Mouse (Mus musculus): Measurements from ENCODE around the gene Neurl1a. TPM values are rescaled to one million over a fixed set of nuclear protein-coding genes. Genes with fewer than 3 reads are reported as not detected.

Gene Neurl1a
- polyA plus RNA-seq, 1 experiment from 2014 or later: 5.5 TPM

DNA sequence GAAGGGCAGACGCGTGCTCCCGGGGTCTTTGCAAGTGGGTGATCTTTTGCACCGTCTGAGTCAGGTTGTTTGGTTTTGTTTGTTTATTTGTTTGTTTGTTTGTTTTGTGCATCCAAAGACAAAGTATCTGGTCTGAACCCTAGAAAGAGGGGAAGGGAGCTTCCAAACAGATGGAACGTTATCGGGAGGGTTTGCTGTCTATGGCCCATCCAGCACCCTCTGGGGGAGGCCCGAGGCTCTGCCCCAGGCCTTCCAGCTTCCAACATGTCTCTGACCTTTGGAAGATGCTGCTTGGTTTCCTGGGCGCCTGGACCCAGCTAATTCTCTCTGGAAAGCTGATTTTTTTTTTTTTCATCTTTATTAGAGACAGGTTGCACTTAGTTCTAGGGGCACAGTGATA is 1.4 kb downstream of the Neurl1a start:
- Histone ChIP-seq H3K27me3 (ENCODE audit: insufficient read depth, low read length) (peaks cover 23% of the 10 kb centered on the region), H3K4me3 (ENCODE audit: low read length) (peak overlapping the region; percentile 70; the same call in 1 of the 2 replicates), H3K4me2 (replicated peaks; ENCODE audit: low read depth, low read length) (peak overlapping the region; percentile 100; the same call in 1 of the 2 replicates), H3K27ac (ENCODE audit: low read length) (no peak overlapping the region), H3K4me1 (ENCODE audit: insufficient read depth, low read length) (peaks cover 11% of the 10 kb centered on the region; the same call in 1 of the 2 replicates), H3K9ac (replicated peaks; ENCODE audit: low read length) (no peak overlapping the region), H3K9me3 (ENCODE audit: low read length) (peaks cover 4% of the 10 kb centered on the region; the same call in 1 of the 2 replicates), H3K36me3 (ENCODE audit: insufficient read depth, low read length) (no peaks in the 10 kb centered on the region)
- 18% methylated on average over 8 of the region's 8 CpGs for WGBS
- ATAC-seq (ENCODE audit: low FRiP score, low TSS enrichment): no peak

DNA sequence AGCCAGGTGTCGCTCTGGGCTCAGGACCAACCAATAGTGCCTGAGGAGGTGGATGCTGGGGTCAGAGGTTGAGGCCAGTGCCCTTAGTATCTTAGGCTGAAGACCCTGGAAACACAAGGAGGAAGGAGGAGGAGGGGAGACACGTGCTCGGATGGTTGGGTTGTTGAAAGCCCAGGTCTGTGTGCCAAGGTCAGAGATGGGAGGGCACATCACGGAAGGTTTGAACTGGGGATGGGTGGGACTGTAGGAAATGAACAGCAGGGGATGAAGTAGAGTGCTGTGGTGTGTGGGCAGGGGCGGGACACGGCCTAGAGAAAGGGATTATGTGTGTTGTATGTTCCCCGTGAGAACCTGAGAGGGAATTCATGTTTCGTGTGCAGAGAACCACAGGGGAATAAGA is 5.6 kb downstream of the Neurl1a start:
- Histone ChIP-seq H3K9me3 (ENCODE audit: low read length) (peaks cover 4% of the 10 kb centered on the region; the same call in 1 of the 2 replicates), H3K4me1 (ENCODE audit: insufficient read depth, low read length) (peaks cover 13% of the 10 kb centered on the region; the same call in 1 of the 2 replicates), H3K9ac (replicated peaks; ENCODE audit: low read length) (no peak overlapping the region), H3K27ac (ENCODE audit: low read length) (no peak overlapping the region), H3K36me3 (ENCODE audit: insufficient read depth, low read length) (no peaks in the 10 kb centered on the region), H3K27me3 (ENCODE audit: insufficient read depth, low read length) (peaks cover 18% of the 10 kb centered on the region), H3K4me3 (ENCODE audit: low read length) (no peak overlapping the region), H3K4me2 (replicated peaks; ENCODE audit: low read depth, low read length) (no peak overlapping the region)
- no peak for ATAC-seq (ENCODE audit: low FRiP score, low TSS enrichment)
- WGBS: 61% methylated on average over 8 of the region's 8 CpGs

DNA sequence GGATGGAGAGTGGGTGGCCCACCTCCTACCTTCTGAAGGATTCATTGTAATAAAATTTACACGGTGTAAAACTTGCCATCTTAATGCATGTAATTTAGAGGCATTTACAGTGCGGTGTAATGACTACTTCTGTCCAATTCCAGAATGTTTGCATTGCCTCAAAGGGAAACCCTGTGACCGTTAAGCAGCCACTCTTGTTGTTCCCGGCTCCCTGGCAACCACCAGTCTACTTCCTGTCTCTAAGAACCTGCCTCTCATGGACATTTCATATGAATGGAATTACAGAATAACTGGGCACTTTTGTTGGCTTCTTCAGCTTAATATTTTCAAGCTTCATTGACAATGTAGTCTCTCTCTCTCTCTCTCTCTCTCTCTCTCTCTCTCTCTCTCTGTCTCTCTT is 6.1 kb downstream of the Neurl1a start:
- ATAC-seq (ENCODE audit: low FRiP score, low TSS enrichment): no peak
- WGBS: 46% methylated on average over 4 of the region's 4 CpGs

DNA sequence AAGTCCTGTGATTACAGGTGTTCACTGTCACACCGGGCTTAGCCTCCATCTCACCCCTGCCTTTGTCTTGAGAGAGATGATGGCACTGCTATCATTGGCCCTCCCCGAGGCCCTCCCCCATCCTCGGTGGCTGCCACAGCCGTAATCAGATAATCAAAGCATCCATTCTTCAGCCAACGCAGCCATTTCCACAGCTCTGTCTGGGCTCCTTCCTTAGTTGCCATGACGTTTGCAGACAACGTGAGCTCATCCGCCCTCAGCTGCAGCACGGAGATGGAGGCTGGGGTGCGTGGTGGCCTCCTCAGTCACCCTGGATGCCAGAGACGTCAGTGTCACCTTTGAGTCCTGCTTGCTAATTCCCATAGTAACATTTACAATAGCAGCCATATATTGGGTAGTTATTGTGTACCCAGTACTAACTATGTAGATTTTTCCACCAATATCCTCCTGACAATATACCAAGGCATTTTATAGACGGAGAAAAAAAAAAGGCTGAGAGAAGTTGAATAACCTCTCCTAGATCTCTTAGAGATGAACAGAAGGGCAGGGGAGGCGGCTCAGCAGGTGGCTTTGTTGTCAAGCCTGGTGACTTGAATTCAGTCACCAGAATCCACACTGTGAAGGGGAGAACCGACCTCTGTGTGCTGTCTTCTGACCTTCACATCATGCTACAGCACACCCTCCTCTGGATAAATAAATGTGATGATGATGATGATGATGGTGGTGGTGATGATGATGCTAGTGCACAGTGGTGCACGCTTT is 8.1 kb downstream of the Neurl1a start:
- Histone ChIP-seq H3K27ac (ENCODE audit: low read length) (no peak overlapping the region), H3K27me3 (ENCODE audit: insufficient read depth, low read length) (no peaks in the 10 kb centered on the region), H3K4me1 (ENCODE audit: insufficient read depth, low read length) (0 out of 2 replicates have a peak, but pooled peaks cover 4% of the 10 kb centered on the region), H3K9me3 (ENCODE audit: low read length) (peaks cover 4% of the 10 kb centered on the region; the same call in 1 of the 2 replicates), H3K36me3 (ENCODE audit: insufficient read depth, low read length) (no peaks in the 10 kb centered on the region), H3K4me2 (replicated peaks; ENCODE audit: low read depth, low read length) (no peak overlapping the region), H3K4me3 (ENCODE audit: low read length) (no peak overlapping the region), H3K9ac (replicated peaks; ENCODE audit: low read length) (no peak overlapping the region)
- 56% methylated on average over 15 of the region's 15 CpGs for WGBS
- no peak for ATAC-seq (ENCODE audit: low FRiP score, low TSS enrichment)

More for the DNA sequence above, 6.1 kb downstream of the Neurl1a start:
- Histone ChIP-seq H3K27me3 (ENCODE audit: insufficient read depth, low read length) (peaks cover 13% of the 10 kb centered on the region), H3K9ac (replicated peaks; ENCODE audit: low read length) (no peak overlapping the region), H3K36me3 (ENCODE audit: insufficient read depth, low read length) (no peaks in the 10 kb centered on the region), H3K4me1 (ENCODE audit: insufficient read depth, low read length) (peaks cover 8% of the 10 kb centered on the region; the same call in 1 of the 2 replicates), H3K4me2 (replicated peaks; ENCODE audit: low read depth, low read length) (no peak overlapping the region), H3K4me3 (ENCODE audit: low read length) (no peak overlapping the region), H3K9me3 (ENCODE audit: low read length) (peaks cover 4% of the 10 kb centered on the region; the same call in 1 of the 2 replicates), H3K27ac (ENCODE audit: low read length) (no peak overlapping the region)

DNA sequence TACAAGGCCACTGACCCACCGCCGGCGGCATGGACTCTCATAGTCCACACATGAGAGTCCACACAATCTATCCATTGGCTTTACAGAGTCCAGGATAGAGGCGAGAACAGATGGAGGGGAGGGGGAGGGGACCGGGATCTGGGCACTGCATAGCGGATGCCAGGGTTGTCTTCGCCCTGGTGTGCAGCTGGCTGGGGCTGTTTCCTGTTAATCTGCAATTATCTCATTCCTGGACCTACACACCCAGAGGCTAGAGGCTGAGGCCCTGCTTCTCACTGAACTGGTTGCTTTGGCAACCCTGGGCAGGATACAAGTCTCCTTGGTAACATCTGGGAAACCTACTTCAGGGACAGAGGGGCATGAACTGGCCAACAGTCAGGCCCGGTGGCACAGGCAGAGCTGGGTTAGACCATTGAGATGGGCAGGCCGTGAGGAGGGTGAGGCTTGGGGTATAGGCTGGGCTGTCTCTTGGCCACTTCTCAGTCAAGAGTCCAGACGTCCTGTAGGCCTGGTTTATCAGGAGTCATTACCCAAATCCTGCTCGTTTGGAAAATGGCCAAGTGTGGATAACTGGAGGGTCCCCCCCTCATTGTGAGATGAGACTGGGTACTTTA is 10.0 kb downstream of the Neurl1a start:
- 77% methylated on average over 11 of the region's 11 CpGs for WGBS
- Histone ChIP-seq H3K36me3 (ENCODE audit: insufficient read depth, low read length) (no peaks in the 10 kb centered on the region), H3K4me3 (ENCODE audit: low read length) (no peak overlapping the region), H3K27ac (ENCODE audit: low read length) (no peak overlapping the region), H3K9ac (replicated peaks; ENCODE audit: low read length) (no peak overlapping the region), H3K27me3 (ENCODE audit: insufficient read depth, low read length) (no peaks in the 10 kb centered on the region), H3K4me1 (ENCODE audit: insufficient read depth, low read length) (0 out of 2 replicates have a peak, but pooled peaks cover 4% of the 10 kb centered on the region), H3K4me2 (replicated peaks; ENCODE audit: low read depth, low read length) (no peak overlapping the region), H3K9me3 (ENCODE audit: low read length) (no peaks in the 10 kb centered on the region)
- ATAC-seq (ENCODE audit: low FRiP score, low TSS enrichment): peak; percentile 19; the same call in 1 of the 2 replicates

DNA sequence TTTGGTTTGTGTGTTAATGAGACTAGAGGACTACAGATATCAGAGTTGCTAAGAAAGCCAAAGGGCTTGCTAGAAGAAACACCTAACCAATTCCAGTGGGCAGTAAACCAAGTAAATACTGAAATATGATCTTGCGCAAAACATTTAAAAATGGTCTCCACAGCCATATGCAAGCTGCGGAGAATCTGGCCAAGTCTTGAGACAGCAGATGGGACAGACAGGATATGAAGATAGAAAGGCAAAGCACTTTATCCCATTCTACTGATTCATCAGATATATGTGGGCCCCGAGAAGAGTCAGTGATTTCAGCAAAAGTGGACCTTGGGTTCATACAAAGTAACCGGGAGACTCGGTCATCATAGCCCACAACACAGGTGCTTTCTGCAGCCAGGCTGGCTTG is 13.5 kb downstream of the Neurl1a start:
- H3K9ac ChIP-seq (replicated peaks; ENCODE audit: low read length): no peak overlapping the region
- ATAC-seq (ENCODE audit: low FRiP score, low TSS enrichment): no peak
- WGBS: 97% methylated on average over 5 of the region's 5 CpGs
- H3K36me3 ChIP-seq (ENCODE audit: insufficient read depth, low read length): no peaks in the 10 kb centered on the region
- 0 out of 2 replicates have a peak, but pooled peaks cover 4% of the 10 kb centered on the region for H3K4me1 ChIP-seq (ENCODE audit: insufficient read depth, low read length)
- no peak overlapping the region for H3K4me2 ChIP-seq (replicated peaks; ENCODE audit: low read depth, low read length)
- no peaks in the 10 kb centered on the region for H3K9me3 ChIP-seq (ENCODE audit: low read length)
- H3K27me3 ChIP-seq (ENCODE audit: insufficient read depth, low read length): no peaks in the 10 kb centered on the region
- H3K27ac ChIP-seq (ENCODE audit: low read length): no peak overlapping the region
- H3K4me3 ChIP-seq (ENCODE audit: low read length): no peak overlapping the region

DNA sequence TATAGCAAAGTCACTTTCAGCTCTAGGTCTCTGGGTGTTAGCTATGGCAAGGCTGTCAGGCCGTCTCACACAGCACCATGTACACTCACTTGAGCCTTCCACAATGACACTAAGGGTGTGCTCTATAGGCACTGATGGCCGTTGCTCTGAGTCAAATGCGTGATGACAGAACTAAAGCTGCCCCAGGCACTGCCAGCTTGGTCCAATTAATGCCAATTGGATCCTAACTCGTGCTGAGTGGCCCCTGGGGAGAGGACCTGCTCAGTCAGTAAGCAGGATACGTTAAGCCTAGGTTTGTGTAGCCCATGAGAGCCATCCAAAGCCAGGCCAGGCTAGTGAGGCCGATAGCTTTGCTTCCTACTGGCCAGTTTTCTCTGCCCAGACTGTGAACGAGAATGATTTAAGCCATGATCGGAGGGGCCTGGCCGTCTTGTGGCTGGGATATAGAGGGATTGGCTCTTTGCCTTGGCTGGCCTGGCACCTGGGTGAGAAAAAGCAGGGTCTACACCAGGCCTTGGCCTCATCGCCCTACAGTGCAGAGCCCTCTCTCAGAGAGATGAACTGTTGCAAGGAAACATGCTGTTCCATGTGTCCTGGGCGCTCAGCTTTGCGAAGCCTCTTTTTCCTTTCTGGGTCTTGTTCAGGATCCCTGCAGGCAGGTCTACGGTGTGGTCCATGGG is 20.2 kb downstream of the Neurl1a start:
- Histone ChIP-seq H3K4me3 (ENCODE audit: low read length) (no peak overlapping the region), H3K4me1 (ENCODE audit: insufficient read depth, low read length) (peaks cover 8% of the 10 kb centered on the region), H3K4me2 (replicated peaks; ENCODE audit: low read depth, low read length) (no peak overlapping the region), H3K9ac (replicated peaks; ENCODE audit: low read length) (no peak overlapping the region), H3K36me3 (ENCODE audit: insufficient read depth, low read length) (no peaks in the 10 kb centered on the region), H3K27ac (ENCODE audit: low read length) (no peak overlapping the region), H3K27me3 (ENCODE audit: insufficient read depth, low read length) (no peaks in the 10 kb centered on the region), H3K9me3 (ENCODE audit: low read length) (no peaks in the 10 kb centered on the region)
- WGBS: 87% methylated on average over 13 of the region's 13 CpGs
- no peak for ATAC-seq (ENCODE audit: low FRiP score, low TSS enrichment)

DNA sequence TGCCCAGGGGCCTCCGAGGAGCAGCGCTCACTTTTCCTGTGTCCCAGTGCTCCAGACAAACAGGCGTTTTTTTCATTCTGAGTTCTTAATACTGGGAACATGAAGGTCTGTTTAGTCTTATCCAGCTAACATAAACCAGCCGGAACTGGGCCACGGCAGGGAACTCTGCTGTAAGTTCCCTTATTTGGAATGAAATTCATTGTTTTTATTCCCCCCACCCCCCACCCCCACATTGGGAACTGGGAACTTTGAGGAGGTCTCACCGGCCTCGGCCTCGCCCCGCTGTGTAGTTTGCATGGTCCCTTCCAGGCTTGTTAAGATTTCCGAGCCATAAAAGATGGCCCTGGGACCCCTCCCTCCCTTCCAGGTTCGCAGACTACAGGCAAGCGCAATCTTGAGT is 23.4 kb downstream of the Neurl1a start:
- peak overlapping the region; percentile 19; the same call in 1 of the 2 replicates for H3K27ac ChIP-seq (ENCODE audit: low read length)
- no peaks in the 10 kb centered on the region for H3K27me3 ChIP-seq (ENCODE audit: insufficient read depth, low read length)
- 0 out of 2 replicates have a peak, but pooled peaks have one; percentile 4 for ATAC-seq (ENCODE audit: low FRiP score, low TSS enrichment)
- WGBS: 43% methylated on average over 12 of the region's 12 CpGs
- H3K9ac ChIP-seq (replicated peaks; ENCODE audit: low read length): 0 out of 2 replicates have a peak overlapping the region, but pooled peaks have one; percentile 20
- no peak overlapping the region for H3K4me2 ChIP-seq (replicated peaks; ENCODE audit: low read depth, low read length)
- no peaks in the 10 kb centered on the region for H3K36me3 ChIP-seq (ENCODE audit: insufficient read depth, low read length)
- H3K4me1 ChIP-seq (ENCODE audit: insufficient read depth, low read length): peaks cover 8% of the 10 kb centered on the region
- H3K9me3 ChIP-seq (ENCODE audit: low read length): no peaks in the 10 kb centered on the region
- H3K4me3 ChIP-seq (ENCODE audit: low read length): no peak overlapping the region

DNA sequence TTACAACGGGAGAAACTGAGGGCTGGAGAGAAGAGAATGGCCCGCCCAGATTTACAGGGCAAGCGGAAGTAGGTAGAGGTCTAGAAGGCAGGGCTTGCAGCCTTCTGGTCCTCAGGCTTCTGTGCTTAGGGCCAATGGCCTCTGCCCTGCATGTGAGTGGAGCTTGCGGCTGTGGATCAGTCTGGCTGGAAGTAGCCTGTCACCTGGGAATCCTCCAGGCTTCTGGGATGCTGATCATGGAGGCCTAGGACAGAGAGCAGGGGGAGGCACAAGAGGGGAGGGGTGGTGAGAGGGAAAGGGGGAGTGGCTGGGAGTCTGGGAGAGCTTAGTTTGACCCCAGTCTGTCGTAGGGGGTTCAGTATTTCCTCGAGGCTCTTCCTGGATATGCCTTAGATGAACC is 23.8 kb downstream of the Neurl1a start:
- H3K9me3 ChIP-seq (ENCODE audit: low read length): no peaks in the 10 kb centered on the region
- H3K4me1 ChIP-seq (ENCODE audit: insufficient read depth, low read length): peaks cover 8% of the 10 kb centered on the region
- 54% methylated on average over 6 of the region's 6 CpGs for WGBS
- H3K27ac ChIP-seq (ENCODE audit: low read length): no peak overlapping the region
- H3K4me2 ChIP-seq (replicated peaks; ENCODE audit: low read depth, low read length): no peak overlapping the region
- H3K27me3 ChIP-seq (ENCODE audit: insufficient read depth, low read length): no peaks in the 10 kb centered on the region
- no peak overlapping the region for H3K4me3 ChIP-seq (ENCODE audit: low read length)
- no peaks in the 10 kb centered on the region for H3K36me3 ChIP-seq (ENCODE audit: insufficient read depth, low read length)
- ATAC-seq (ENCODE audit: low FRiP score, low TSS enrichment): 0 out of 2 replicates have a peak, but pooled peaks have one; percentile 8
- H3K9ac ChIP-seq (replicated peaks; ENCODE audit: low read length): no peak overlapping the region

All from kidney, embryonic 16.5 days (tissue).